Mouse (Mus musculus) liver, embryonic 14.5 days (tissue): ENCODE measurements at regions not wholly inside any gene's neighbourhood (a gene's known extent, or its start where the extent isn't known, plus 50 kb on each side); places are given as distances from the start of the nearest gene placed in this dataset.

Source experiments
- ATAC-seq: fragments of 200-750 bp; cut with Nextera tagmentation; 2 replicates; pipeline ENCODE4 v1.8.0; 2017; ENCODE audit warnings: moderate number of reproducible peaks, mild to moderate bottlenecking, moderate library complexity; ENCODE audit not compliant: insufficient read depth
- DNase-seq, 3 experiments: peaks; one replicate each; pipeline ENCODE4 v3.0.0-alpha.2; 2012 to 2013; ENCODE audit warnings: low read depth in 3 of 3, low spot score in 3 of 3
- H3K27ac ChIP-seq: fragments of 300-500 bp; sonication (generic); 2 replicates; pipeline ENCODE4 v1.5.1; 2014; ENCODE audit warnings: moderate library complexity, mild to moderate bottlenecking, control low read depth, inconsistent platforms
- H3K27me3 ChIP-seq: fragments of 300-500 bp; sonication (generic); 2 replicates; pipeline ENCODE4 v1.6.1; 2014; ENCODE audit warnings: mild to moderate bottlenecking, low read length, moderate library complexity; ENCODE audit not compliant: control insufficient read depth, insufficient read depth
- H3K36me3 ChIP-seq: fragments of 300-500 bp; sonication (generic); replicated peaks from 2 replicates; pipeline ENCODE4 v1.6.1; 2014; ENCODE audit warnings: low read depth; ENCODE audit not compliant: control insufficient read depth, insufficient read depth
- H3K4me1 ChIP-seq, 2 experiments: fragments of 200-500 bp in 1 of 2; fragments of 300-500 bp in 1 of 2; sonication (generic) in 1 of 2; replicated peaks; 2 replicates each; pipeline ENCODE4 v1.6.1; 2012 to 2014; ENCODE audit warnings: antibody characterized with exemption in 1 of 2, inconsistent platforms in 1 of 2, low read length in 1 of 2; ENCODE audit not compliant: control insufficient read depth in 2 of 2, insufficient read depth in 2 of 2
- H3K4me2 ChIP-seq: fragments of 300-500 bp; sonication (generic); 2 replicates; pipeline ENCODE4 v1.6.1; 2014; ENCODE audit warnings: low read depth, mild to moderate bottlenecking, control low read depth, moderate library complexity
- H3K4me3 ChIP-seq, 2 experiments: fragments of 200-500 bp in 1 of 2; fragments of 300-500 bp in 1 of 2; sonication (generic) in 1 of 2; 2 replicates each; pipeline ENCODE4 v1.5.1; 2012 to 2014; ENCODE audit warnings: low read depth in 2 of 2, low read length in 2 of 2, mild to moderate bottlenecking in 2 of 2, control low read depth in 1 of 2, inconsistent platforms in 1 of 2, moderate library complexity in 1 of 2; ENCODE audit not compliant: insufficient read depth in 1 of 2
- H3K9ac ChIP-seq: fragments of 300-500 bp; sonication (generic); replicated peaks from 2 replicates; pipeline ENCODE4 v1.6.1; 2014; ENCODE audit warnings: mild to moderate bottlenecking, control low read depth, moderate library complexity
- H3K9me3 ChIP-seq: fragments of 300-500 bp; sonication (generic); 2 replicates; pipeline ENCODE4 v1.6.1; 2016; ENCODE audit warnings: low read length, mixed read lengths; ENCODE audit not compliant: control insufficient read depth
- CTCF ChIP-seq: IDR thresholded peaks from 2 replicates; pipeline ENCODE4 v1.5.1; 2016; ENCODE audit warnings: antibody characterized with exemption, low read depth, control low read depth
- EP300 ChIP-seq: IDR thresholded peaks from 2 replicates; pipeline ENCODE4 v1.6.1; 2016; ENCODE audit warnings: antibody characterized with exemption, low read depth
- WGBS: fragments of 180-500 bp; shearing (Covaris S2); extraction: QIAGEN DNeasy Blood & Tissue Kit; methylation state at CpG from one replicate; pipeline ENCODE4 v1.1.7; 2014; ENCODE audit not compliant: insufficient replicate concordance; 5-methylcytosine and 5-hydroxymethylcytosine counted together

DNA sequence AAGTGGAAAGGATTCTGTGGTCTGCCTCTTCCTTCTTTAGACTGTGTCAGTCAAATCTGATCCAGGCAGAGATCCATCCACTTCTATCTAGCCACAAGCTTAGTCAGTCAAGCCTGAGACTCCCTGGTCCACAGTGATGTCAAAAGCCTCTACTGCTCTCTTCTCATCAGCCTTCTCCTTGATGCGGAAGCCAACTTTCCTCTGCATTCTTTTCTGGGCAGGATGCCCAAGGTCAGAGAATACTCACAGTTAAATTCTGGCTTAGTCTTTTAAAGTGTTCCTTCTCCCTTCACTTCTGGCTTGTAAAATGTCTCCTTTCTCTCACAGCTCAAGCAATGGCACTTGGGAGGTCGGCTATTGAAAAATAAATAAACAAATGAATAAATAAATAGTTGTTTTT lies 183.2 kb downstream of the Atp23 start:
- DNase-seq (no peak), ATAC-seq (no peak)
- Histone ChIP-seq H3K4me2 (no peak overlapping the region), H3K9me3 (no peaks in the 10 kb centered on the region), H3K4me3 (no peak overlapping the region), H3K9ac (no peak overlapping the region), H3K27me3 (no peaks in the 10 kb centered on the region), H3K27ac (no peak overlapping the region), H3K36me3 (no peaks in the 10 kb centered on the region), H3K4me1 (no peaks in the 10 kb centered on the region)
- WGBS, result 57% methylated on average over 2 of the region's 2 CpGs
- TF ChIP-seq EP300 (no peak), CTCF (no peak)

DNA sequence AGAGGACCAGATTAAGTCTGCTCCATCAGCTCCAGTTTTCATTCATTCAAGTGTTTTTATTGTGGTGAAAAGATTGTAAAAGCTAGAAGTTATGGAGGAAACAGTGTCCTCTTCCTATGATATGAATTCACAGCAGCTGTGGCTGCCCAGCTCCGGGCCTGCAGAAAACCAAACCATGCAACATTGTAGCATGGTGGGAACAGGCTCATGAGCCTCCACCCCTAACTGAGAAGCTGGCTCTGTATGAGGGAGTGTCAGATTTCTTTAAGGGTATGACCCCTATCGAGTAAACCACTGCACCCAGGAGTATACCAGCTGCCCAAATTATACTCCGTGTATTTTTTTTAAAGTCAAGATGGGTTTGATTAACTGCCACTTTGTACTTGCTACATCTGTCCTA lies 189.4 kb downstream of the Atp23 start:
- no peaks in the 10 kb centered on the region for H3K36me3 ChIP-seq
- 58% methylated on average over 3 of the region's 3 CpGs for WGBS
- no peak for ATAC-seq
- H3K9me3 ChIP-seq, result no peaks in the 10 kb centered on the region
- no peak overlapping the region for H3K4me2 ChIP-seq
- no peak for TF ChIP-seq EP300
- no peak for TF ChIP-seq CTCF
- H3K27me3 ChIP-seq, result no peaks in the 10 kb centered on the region
- no peaks in the 10 kb centered on the region for H3K4me1 ChIP-seq
- no peak overlapping the region for H3K4me3 ChIP-seq
- no peak overlapping the region for H3K27ac ChIP-seq
- DNase-seq, result no peak
- no peak overlapping the region for H3K9ac ChIP-seq

DNA sequence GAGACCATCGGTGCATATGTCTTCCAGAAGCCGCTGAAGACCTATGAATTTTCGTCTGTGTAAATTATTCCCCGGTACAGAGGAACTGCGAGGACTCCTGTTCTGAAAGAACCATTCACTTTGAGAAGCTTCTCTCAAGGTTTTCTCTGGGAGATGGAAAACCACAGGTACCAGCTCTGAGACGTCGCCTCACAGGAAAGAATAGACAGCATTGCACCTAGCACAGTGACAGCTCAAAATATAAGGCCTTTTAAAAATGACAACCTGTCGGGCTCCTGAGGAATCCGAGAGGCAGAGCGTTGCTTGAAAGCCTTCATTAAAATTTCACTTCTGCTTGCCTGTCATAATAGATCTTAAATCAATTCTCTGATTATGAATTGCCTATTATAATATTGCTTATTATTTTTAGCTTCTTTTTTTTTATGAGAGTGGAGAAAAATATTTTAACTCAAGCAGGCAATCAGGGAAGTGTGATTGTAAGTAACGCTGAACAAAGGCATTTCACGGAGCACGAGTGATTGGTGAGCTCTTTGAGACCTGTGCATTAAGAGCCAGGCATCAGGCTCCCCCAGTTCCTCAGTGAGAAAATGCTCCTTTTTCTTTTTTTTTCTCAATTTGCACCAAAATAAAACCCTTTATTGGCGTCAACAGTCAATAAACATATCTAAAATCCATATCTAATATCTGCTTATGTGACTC lies 191.8 kb downstream of the Atp23 start:
- DNase-seq, result no peak
- no peak overlapping the region for H3K4me3 ChIP-seq
- H3K36me3 ChIP-seq, result no peaks in the 10 kb centered on the region
- no peaks in the 10 kb centered on the region for H3K27me3 ChIP-seq
- H3K4me1 ChIP-seq, result no peaks in the 10 kb centered on the region
- no peak for ATAC-seq
- 69% methylated on average over 14 of the region's 14 CpGs for WGBS
- H3K27ac ChIP-seq, result no peak overlapping the region
- TF ChIP-seq EP300 (no peak), CTCF (no peak)
- no peaks in the 10 kb centered on the region for H3K9me3 ChIP-seq
- no peak overlapping the region for H3K9ac ChIP-seq
- no peak overlapping the region for H3K4me2 ChIP-seq

DNA sequence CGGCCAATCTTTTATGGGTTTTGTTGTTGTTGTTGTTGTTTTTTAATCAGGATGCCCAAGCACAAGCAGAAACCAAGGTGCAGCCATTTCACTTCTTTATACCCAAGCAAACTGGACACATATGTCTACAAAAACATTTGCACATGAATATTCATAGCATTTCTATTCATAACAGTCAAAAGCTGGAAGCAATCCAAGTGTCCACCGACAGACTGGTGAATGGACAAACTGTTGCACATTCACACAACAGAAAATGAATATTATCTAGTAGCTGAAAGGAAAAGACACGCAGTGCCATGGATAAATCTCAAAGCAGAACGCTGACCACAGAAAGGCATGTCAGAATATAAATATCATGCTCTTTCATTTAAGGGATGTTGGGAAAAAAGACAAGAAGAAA lies 192.4 kb downstream of the Atp23 start:
- no peak overlapping the region for H3K27ac ChIP-seq
- no peak overlapping the region for H3K4me3 ChIP-seq
- H3K36me3 ChIP-seq, result no peaks in the 10 kb centered on the region
- no peaks in the 10 kb centered on the region for H3K9me3 ChIP-seq
- no peak overlapping the region for H3K4me2 ChIP-seq
- ATAC-seq (no peak), DNase-seq (no peak)
- H3K9ac ChIP-seq, result no peak overlapping the region
- 64% methylated on average over 4 of the region's 4 CpGs for WGBS
- no peaks in the 10 kb centered on the region for H3K27me3 ChIP-seq
- TF ChIP-seq CTCF, result no peak
- TF ChIP-seq EP300, result no peak
- no peaks in the 10 kb centered on the region for H3K4me1 ChIP-seq

DNA sequence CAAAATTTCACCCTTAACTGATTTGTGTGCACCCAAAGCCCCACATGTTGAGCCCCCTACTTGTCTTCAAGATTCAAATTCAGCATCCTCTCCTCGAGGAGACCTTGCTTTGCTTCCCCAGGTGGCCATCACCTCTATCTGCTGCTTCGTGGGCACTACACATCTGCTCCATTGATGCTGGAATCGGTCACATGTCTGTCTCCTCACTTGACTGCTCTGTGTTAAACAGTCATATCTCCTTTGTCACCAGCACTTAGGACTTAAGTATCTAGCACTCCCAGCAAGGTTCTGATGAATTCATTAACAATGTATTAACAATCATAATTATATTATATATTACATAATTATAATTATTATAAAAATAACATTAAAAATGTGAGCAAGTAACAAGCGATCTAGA lies 192.9 kb downstream of the Atp23 start:
- Histone ChIP-seq H3K27ac (no peak overlapping the region), H3K36me3 (no peaks in the 10 kb centered on the region), H3K27me3 (no peaks in the 10 kb centered on the region), H3K9ac (no peak overlapping the region), H3K4me1 (no peaks in the 10 kb centered on the region), H3K9me3 (no peaks in the 10 kb centered on the region), H3K4me2 (no peak overlapping the region), H3K4me3 (no peak overlapping the region)
- DNase-seq (no peak), ATAC-seq (no peak)
- WGBS, result 50% methylated on average over 4 of the region's 4 CpGs
- TF ChIP-seq EP300 (no peak), CTCF (no peak)
